Mouse (Mus musculus): ENCODE results near the gene Cabin1.

Cabin1 gene

DNA sequence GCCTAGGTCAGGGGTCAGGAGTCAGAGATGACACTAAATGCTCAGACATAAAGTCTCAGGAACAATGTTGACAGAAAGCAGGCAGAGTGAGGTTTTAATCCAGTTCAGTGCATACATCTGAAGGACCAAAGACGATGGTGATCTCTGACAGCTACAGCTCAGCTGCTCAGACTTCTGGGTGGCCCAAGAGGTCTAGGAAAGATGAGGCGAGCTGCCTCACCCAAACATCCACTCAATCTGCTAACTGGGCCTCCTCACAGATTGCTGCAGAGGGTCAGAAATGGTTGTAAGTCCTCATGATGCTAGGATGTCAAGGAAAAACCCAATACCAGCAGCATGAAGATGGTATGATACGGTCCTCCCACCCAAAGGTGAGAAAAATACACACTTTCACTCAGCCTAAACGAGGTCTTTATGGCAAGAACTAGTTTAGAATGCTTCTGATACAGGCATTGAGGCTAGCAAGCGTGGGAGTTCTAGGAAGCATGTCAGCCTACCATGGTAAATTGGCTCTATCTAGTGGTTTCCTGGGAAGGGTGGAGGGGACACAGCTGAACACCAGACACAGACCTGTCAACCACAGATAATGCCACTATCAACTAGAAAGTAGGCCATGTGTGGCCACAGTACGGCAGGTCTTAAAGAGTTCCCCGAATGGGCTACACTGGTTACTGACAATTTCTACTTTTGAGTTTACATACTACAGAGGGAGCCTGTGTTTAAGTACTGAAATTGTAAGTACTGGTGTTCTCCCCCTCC is 67.4 kb downstream of the Cabin1 start:
- DNase-seq = no peak

DNA sequence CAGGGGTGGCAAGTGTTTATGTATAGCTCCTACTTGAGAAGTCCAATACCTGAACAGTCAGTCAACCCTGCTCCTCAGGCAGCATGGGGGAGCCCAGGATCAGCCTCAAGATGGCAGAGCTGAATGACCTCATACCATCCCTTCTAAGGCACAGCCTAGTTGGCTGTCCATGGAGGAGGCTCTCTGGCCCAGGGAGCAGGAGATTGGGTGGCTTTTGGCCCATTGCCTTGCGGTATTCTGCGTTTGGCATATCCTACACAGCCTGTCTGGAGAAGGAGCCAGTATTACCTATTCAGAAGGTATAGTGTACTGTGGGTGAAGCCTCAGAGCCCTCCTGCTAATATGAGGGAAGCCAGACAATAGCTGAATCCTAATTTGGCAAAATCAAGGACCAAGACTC is 68.6 kb downstream of the Cabin1 start:
- peak; percentile 40 for DNase-seq

DNA sequence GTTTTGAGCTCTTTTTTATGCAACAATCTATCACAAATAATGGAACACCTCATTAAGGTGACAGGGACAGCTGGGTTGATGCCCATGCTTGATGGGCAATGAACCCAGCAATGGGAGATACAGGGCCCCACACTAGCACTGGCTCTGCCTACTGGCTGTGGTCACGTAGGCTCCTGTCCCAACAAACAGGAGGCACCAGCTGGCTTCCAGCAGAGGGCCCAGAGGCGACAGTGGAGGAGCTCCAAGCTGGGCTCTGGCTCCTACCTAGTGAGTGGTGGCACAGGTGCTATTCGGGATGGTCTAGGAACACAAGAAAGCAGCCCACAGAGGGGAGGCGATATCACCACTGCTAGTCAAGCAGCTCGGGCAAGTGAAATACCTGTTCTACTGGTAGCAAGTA is 69.1 kb downstream of the Cabin1 start:
- DNase-seq = peak; percentile 51

DNA sequence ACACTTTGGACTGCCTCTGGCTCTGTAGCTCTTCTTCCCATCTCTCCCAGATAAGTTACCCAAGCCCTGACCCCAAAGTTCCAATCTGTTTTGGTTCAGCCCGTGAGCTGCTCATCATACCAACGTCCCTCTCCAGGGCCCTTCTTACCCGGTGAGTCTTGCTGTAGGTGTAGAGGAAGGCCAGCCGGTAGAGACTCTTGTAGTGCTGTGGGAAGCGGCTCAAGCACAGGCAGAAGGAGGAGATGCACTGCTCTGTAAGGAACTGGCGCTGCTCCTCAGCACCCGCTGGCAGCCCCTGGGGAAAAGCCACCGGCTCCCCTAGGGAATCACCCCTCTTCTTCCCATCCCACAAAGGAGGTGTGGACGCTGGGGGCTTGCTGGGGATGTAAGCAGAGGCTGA is 69.6 kb downstream of the Cabin1 start:
- DNase-seq = peak; percentile 30

DNA sequence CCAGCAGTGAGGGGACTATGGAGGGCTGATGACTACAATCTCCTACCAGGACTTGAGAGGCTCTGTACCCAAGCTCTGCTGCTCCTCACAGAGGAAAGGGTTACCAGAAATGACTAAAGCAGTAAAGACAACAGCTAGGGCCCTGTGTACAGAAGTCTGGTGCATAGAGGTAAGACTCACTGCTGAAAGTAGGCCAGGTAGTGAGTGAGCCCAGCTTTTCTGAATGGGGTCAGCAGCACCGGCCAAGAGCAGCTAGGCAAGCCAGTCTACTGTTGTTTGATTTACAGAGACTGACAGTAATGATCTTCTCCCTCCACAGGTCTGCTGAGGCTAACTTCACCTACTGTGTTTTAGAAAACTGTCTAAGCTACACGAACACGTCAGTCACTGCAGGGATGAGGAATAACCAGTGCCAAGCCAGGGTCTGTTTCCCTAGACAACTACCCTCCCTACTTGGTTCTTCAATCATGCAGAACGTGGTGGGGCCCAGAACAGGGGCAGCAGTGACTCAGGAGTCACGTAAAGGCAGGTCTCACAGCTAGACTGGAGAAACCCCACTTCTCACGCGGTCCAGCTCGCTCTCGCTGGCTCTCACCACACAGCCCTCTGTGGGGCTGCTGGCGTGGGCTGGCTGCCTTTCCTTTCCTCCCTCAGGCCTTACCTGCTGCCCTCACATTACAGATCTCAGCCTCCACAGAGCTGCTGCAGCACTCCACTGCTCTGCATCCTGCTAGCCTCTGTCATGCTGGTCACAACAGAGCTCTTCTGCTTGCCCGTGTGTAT is 70.5 kb downstream of the Cabin1 start:
- DNase-seq = peak; percentile 43

DNA sequence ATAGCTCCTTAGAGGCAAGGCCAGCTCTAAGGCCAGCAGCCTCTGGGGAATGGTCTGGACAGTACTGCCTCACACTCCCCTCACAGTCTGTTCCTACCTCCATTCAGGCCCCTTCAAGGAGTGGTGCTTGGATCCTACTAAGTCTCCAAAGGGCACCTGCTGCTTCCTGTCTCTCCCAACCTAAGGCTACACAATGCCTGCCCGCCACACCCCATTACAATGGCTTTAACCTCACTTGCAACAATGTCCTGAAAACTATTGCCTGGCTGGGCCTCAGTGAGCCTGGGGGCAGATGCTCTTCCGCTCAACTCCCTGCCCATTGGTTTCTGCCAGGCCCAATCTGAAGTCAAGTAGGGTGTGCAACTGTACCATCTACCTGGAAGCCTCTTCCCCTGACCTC is 75.5 kb downstream of the Cabin1 start:
- DNase-seq = no peak

DNA sequence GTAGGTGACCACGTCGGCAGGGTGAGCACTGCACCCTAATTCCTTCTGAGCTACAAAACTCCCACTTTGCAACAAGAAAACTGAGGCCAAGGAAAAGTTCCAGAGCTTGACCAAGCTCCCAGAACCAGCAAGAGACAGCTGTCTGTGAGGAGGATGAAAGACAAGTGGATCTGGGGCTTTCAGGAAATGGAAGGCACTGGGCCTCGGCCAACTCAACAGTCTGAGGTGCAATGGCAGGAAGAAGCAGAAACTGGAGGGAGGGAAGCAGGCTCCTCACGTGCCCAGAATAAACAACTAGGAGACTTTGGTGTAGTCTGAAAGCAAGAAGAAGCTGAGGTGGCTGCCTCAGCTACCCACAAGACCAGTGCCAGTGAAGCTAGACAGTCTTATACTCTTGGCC is 77.4 kb downstream of the Cabin1 start:
- DNase-seq = no peak

DNA sequence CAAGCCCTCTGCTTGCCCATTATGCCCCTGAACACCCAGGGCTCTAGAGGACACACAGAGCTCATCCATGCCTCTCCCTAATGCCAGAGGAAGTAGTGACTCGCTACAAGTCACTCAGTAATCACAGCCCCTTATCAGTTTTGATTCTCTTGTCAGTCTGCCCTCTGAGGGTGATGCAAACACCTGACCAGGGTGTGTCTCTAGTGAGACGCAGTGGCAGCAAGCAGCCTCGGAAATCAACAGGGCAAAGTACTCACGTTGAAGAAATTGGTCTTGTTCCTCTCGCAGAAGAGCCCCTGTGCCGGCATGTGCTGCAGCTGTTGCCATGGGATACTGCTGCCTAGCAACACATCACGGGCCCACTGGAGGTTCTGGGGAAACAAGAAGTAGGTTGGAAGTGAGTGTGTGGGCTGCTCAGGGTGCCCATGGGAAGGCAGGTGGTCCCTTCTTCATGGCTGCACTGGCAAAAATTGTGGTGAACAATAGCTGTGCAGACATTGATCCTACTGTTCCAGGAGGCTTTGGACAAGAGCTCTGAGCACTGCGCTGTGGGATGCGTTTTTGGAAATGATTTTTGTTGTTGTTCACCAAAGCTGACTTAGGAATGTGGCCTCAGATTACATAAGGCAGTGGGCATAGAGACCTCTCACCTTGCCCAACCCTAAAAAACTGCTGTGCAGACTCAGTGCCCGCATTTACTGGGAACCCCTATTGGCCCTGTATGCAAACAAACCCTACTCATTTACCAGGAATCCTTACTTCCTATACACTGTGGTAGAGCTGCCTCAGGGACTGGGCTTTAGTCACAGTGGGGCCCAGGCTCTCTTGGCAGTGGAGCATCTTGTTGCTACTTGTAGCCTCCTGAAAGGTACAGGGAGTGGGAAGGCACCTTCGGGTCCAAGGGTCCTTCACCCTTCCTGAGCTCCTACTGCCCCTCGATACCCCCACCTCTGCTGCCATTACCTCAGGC is 79.8 kb downstream of the Cabin1 start:
- DNase-seq = no peak

DNA sequence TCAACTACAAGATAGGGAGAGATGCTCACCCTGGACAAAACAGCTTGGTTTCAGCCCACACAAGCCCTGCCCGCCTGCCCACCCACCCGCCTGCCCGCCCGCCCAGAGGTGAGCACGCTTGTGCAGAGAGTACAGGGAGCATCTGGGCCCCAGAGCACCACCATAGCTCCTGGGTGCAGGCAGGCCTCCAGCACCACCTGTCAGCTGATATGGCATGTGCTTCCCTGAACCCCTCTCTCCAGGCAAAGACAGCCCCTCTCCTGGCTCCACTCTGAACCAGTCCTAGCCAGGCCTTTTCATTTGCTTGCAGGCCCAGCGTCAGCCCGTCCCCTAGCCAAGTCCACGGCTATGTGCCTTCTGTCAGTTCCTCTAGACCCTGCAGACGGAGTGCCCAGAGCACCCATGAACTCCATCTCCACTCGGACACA is 83.6 kb downstream of the Cabin1 start:
- DNase-seq = peak; percentile 68

DNA sequence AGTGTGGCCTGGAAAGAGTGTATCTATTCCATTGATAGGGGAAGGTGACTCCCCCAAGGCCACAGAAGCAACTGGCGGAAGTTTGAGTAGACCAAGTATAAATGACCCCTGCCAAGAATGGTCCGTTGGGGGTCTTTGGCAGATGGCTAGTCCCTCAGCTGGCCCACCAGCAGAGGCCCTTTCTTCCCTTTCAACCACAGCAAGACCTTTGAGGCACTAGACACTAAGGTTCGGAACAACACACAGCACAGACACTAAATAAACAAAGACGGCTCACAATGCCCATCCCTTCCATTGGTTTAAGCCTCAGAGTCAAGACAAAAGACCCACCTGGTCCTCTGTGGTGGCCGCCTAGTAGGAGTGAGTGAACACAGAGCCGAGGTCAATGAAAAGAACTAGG is 84.9 kb downstream of the Cabin1 start:
- DNase-seq = no peak

DNA sequence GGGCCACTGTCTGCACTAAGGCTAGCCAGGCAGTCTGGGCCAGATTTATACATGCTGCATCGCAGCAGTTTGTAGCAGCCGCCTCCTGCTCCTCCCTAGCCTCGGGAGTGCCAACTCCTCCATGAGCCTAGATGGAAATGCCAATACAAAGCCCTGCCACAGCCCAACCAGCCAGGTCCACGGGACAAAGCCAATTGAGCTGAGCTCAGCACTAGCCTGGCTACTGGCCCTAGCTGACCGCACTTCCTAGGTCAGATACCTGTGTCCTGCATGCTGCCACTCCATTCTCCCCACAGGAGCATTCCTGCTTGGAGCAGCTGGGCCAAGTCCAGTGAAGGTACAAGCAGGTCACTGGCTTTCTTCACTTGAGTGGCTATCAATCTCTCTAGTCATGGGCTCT is 86.2 kb downstream of the Cabin1 start:
- DNase-seq = peak; percentile 83

DNA sequence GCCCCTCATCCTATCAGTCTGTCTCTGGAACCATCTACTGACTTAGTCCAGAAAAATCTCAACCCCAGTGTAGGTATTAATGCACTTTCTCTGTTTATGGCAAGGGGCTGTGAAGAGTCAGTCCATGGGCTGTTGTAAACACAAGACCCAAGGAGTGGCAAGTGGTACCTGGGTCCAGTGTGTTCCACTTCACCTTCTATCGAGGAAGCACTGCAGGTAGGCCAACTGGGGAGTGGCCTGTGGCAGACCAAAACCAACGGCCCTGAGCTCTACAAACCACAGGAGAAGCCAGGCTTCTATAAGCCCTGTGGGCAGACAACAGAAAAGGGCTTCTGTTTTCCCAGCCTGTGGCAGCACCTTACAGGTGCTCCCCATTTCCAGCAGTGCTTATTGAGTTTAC is 86.6 kb downstream of the Cabin1 start:
- no peak for DNase-seq

DNA sequence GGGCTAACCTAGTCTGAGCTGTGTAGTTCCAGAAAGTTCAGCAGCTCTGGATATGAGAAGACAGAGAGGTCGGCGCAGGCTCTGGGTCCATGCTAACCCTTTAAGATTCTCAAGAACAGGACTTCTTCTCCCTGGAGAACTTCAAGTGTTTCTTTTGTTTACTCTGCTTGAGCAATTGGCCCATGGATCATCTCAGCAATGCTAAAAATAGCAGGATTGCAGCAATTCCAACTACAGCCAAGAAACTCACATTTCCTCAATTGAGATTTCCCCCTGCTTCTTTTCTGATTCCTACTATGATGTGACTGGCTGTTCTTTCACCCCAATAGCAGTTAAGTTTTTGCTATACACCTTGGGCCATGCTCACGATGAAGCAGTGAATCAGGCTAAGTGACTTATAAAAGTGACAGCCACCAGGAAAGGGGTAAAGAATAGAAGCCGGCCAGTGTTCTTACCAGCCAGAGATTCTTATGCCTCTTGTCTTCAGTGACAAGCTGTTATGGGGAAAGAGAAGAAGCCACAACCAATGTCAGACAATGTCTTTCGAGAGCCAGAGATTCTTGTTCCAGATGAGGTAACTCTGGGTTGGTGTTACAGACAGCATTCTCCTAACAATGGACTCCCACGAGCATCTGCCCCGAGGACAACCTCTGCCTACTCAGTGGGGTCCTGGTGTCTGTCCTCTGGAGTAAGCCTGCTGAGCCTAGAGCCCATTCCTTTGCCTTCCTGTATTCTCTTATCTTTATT is 87.1 kb downstream of the Cabin1 start:
- DNase-seq = no peak

DNA sequence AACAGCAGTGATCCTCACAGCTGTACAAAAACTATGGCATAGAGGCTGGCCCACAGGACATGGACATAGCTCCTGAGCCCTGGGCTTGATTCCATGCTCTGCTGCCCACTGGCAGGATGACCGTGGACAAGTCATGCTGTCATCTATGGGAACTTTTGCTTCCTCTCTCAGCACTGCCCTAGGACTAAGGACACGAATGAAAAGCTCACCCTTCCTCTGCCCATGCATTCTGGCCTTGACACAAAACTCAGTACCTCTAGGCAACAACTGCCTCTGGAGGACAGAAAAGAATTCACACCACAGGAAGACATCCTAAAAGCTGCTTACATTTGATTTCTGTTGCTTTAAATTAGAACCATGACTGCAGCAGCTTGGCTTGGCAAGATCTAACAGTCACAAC is 87.9 kb downstream of the Cabin1 start:
- no peak for DNase-seq

DNA sequence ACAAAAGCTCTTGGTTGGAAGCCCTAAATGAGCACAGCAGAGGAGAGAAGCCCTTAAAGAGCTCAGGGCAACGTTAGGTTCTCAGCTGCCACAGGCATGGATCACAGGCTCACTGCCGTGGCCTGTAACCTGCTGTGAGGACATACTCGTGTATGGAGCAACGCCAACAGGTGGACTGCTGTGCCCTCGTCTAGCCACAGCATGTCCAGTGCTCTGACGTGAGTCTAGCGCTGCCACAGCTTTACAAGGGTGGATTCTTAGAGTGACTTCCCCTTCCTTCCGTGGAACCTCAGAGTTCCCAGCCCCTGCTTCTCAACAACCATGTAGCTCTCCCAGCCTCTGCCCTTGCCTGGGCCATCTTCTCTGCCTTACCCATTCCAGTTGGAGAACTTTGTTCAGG is 88.5 kb downstream of the Cabin1 start:
- DNase-seq = no peak

DNA sequence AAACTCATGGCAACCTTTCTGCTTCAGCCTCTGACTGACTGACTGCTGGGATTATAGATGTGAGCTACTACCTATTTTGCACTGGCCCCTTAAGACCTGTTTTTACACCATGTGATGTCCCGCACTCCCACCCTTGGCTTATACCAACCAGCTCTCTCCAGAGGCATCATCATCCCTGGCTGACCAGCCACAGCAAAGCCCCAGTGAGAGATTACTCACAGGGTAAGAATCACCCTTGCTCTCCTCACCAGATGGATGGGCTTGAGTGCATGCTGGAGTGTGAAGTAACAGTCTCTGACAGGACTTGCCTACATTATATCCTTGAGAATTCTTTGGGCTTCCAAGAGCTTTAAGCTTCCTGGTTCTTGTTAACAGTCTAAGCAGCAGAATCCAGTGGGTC is 94.2 kb downstream of the Cabin1 start:
- no peak for DNase-seq

DNA sequence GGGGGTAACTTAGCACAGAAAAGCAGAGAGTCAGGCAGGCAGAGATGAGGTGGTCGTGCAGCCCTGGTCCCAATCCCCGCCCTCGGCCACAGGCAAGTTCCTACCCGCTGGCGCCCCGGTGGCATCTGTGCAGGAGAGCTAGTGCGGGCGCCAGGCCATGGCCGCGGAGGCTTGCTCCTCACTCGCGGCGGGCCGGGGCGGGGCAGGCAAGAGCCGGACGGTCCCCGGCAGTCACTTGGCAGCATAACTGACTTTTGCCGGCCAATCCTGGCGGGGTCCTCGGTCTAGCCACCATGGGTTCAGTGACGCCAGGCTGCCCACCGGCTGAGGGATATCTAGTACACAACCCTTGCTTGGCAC is 96.2 kb downstream of the Cabin1 start:
- peak; percentile 88 for DNase-seq

DNA sequence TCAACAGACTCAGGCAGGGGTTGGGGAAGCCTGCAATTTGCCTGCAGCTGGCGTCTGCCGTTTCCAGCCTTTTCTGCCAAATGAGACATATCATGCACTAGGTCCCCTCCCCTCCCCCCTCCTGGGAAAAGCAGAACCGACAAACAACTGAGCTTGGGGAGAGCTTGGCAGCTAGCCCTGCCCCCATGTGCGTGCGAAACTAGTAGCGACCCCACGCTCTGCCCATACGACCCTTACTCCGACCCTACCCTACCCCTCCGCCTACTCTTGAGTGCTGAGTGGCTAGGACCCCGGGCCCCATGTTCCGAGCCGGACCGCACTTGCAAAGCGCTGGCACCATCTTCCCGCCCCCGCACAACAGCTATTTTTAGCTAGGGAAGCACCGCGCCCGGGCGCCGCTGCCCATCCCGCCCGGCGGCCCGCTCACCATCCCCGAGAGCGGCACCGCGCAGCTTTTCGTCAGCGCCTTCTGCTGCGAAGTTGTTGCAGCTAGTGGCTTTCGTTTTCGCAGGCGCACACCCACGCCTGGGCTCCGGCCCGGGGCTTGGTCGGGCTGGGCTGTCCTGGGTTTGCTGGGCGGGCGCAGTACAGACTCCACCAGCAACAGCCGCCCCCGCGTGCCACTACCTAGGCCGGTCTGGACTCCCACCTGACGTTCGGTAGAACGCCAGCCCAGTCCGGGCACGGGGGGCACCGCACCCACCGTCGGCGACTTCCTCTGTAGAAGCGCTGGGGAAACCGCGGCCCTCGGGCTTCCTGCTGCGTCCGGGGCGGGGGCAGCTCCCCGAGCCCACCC is 96.8 kb downstream of the Cabin1 start:
- peak; percentile 87 for DNase-seq

DNA sequence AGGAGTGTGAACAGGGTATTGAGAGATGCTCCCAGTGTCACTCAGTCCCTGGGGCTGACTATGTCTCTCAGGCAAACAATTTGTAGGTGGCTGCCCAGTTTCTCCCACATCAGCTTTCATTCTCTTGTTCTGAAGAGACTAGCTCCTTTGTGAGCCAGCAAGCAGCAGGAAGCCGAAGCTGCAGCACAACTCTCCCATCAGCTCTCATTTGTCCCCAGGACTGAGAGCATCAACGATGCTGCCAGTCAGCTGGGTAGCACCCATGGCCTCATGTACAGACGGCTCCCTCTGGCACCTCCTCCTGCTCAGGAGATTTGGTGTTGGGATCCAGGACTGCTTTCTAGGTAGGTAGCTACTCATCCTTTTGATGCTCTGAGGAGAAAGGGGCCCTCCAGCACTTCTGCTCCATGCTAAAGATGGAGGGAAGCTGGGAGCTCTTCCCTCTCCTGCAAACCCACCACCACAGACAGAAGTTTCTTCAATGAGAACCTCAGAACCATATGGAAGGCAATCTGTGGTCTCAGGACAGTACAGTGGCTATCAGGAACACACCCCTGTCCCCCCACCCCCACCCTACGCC is 97.6 kb downstream of the Cabin1 start:
- peak; percentile 67 for DNase-seq

DNA sequence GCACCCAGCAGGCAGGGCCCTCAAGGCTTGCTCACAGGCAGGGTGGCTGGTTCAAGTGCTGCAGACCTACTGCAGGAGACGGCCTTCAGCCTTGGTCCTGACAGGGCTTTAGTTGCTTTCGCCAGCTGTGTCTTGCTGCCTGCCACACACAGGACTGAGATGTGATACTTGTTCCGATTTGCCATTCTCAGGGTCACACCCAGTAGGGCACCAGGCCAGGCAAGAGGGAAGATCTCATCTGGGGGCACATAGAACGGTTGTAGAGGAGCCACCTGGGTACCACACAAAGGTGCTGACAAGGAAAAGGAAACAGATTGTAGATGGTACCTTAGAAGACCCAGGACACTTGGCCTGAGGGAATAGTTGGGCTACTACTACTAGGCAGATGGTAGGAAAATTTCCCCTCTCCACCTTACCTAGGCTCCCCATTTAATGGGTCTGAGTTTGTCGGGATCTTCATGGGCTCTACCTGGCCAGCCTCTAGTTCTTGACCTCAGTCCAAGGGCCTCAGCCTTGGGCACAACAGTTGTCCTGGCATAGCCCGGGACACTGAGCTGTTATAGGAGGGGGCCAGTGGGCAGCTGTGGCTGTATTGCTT is 99.4 kb downstream of the Cabin1 start:
- no peak for DNase-seq

DNA sequence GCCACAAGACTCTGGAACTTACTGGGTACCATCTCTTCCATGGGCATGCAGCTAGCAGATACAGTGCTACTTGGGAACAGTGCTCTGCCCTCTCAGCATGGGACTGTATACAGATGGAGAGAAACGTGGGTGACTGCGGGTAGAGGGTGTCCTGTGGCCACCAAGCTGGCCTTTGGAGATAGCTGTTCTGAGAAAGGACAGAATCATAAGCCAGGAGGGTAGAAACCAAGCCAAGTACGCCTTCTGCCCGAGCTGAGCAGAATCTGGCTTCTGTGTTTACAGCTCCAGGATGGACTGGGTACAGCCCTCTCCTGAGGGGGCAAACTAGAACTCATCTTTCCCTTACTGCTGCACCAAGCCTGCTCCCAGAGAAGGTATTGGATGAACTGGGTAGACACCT is 101.6 kb downstream of the Cabin1 start:
- peak; percentile 95 for DNase-seq
